Mouse (Mus musculus) hindbrain, embryonic 10.5 days (tissue): ENCODE measurements around the gene Cldn18. TPM values are rescaled to one million over a fixed set of nuclear protein-coding genes. Genes with fewer than 3 reads are reported as not detected.
A peak's percentile ranks its signal among the peaks of the same experiment; 100 is the strongest.

Source experiments
- DNase-seq: peaks from one replicate; pipeline ENCODE4 v3.0.0-alpha.2; 2017; ENCODE audit warnings: low spot score
- H3K27ac ChIP-seq: fragments of 300-500 bp; sonication (generic); 2 replicates; pipeline ENCODE4 v1.5.1; 2016; ENCODE audit warnings: mild to moderate bottlenecking, moderate library complexity
- H3K27me3 ChIP-seq: fragments of 300-500 bp; sonication (generic); 2 replicates; pipeline ENCODE4 v1.6.1; 2016; ENCODE audit warnings: mild to moderate bottlenecking; ENCODE audit not compliant: poor library complexity, insufficient read depth, severe bottlenecking
- H3K36me3 ChIP-seq: fragments of 300-500 bp; sonication (generic); 2 replicates; pipeline ENCODE4 v1.6.1; 2016; ENCODE audit warnings: mild to moderate bottlenecking, moderate library complexity
- H3K4me1 ChIP-seq: fragments of 300-500 bp; sonication (generic); replicated peaks from 2 replicates; pipeline ENCODE4 v1.6.1; 2016; ENCODE audit warnings: mild to moderate bottlenecking
- H3K4me3 ChIP-seq: fragments of 300-500 bp; sonication (generic); 2 replicates; pipeline ENCODE4 v1.5.1; 2016; ENCODE audit warnings: mild to moderate bottlenecking, moderate library complexity
- H3K9me3 ChIP-seq: fragments of 300-500 bp; sonication (generic); 2 replicates; pipeline ENCODE4 v1.6.1; 2016; ENCODE audit warnings: mild to moderate bottlenecking, moderate library complexity
- WGBS: fragments of 180-500 bp; shearing (Covaris S2); methylation state at CpG from one replicate; pipeline ENCODE4 v1.1.7; 2016; 5-methylcytosine and 5-hydroxymethylcytosine counted together
- polyA plus RNA-seq: library from polyadenylated mRNA; unstranded; fragments of >200 nt; fragmentation: Nextera tagmentation; extraction: Ambion mirVana; gene quantifications from 2 replicates; pipeline ENCODE4 v1.2.1, GENCODE M21; 2016

Gene Cldn18
- polyA plus RNA-seq, 1 experiment from 2014 or later: not detected

GRCm38 (mm10) chr9:99667596-99667995 lies 49.5 kb downstream of the Cldn18 start:
- peaks cover 89% of the 10 kb centered on the region for H3K36me3 ChIP-seq
- no peak overlapping the region for H3K4me3 ChIP-seq
- H3K9me3 ChIP-seq: peaks cover 5% of the 10 kb centered on the region; the same call in 1 of the 2 replicates
- no peaks in the 10 kb centered on the region for H3K4me1 ChIP-seq
- H3K27ac ChIP-seq: no peak overlapping the region
- H3K27me3 ChIP-seq: no peaks in the 10 kb centered on the region
- DNase-seq: no peak
- WGBS: 81% methylated on average over 8 of the region's 8 CpGs

GRCm38 (mm10) chr9:99662887-99663286 lies 54.2 kb downstream of the Cldn18 start:
- H3K4me3 ChIP-seq: no peak overlapping the region
- no peaks in the 10 kb centered on the region for H3K27me3 ChIP-seq
- H3K27ac ChIP-seq: no peak overlapping the region
- no peaks in the 10 kb centered on the region for H3K9me3 ChIP-seq
- no peaks in the 10 kb centered on the region for H3K4me1 ChIP-seq
- H3K36me3 ChIP-seq: peaks cover 86% of the 10 kb centered on the region
- DNase-seq: no peak
- 93% methylated on average over 10 of the region's 10 CpGs for WGBS

GRCm38 (mm10) chr9:99662406-99662805 lies 54.7 kb downstream of the Cldn18 start:
- no peaks in the 10 kb centered on the region for H3K27me3 ChIP-seq
- H3K36me3 ChIP-seq: peaks cover 83% of the 10 kb centered on the region
- no peak overlapping the region for H3K4me3 ChIP-seq
- DNase-seq: peak; percentile 77
- no peak overlapping the region for H3K27ac ChIP-seq
- WGBS: 36% methylated on average over 7 of the region's 7 CpGs
- H3K9me3 ChIP-seq: no peaks in the 10 kb centered on the region
- no peaks in the 10 kb centered on the region for H3K4me1 ChIP-seq

- Histone ChIP-seq H3K4me1 (no peaks in the 10 kb centered on the region), H3K9me3 (no peaks in the 10 kb centered on the region), H3K4me3 (no peak overlapping the region), H3K27me3 (no peaks in the 10 kb centered on the region), H3K36me3 (peaks cover 83% of the 10 kb centered on the region), H3K27ac (no peak overlapping the region)
- DNase-seq: no peak
- whole genome bisulfite sequencing: 79% methylated on average over 16 of the region's 16 CpGs
These were observed 55.4 kb downstream of the Cldn18 start for GRCm38 (mm10) chr9:99661606-99662166.

GRCm38 (mm10) chr9:99660756-99661155 lies 56.3 kb downstream of the Cldn18 start:
- Histone ChIP-seq H3K4me3 (no peak overlapping the region), H3K4me1 (no peaks in the 10 kb centered on the region), H3K9me3 (no peaks in the 10 kb centered on the region), H3K36me3 (peaks cover 83% of the 10 kb centered on the region), H3K27me3 (no peaks in the 10 kb centered on the region), H3K27ac (no peak overlapping the region)
- 79% methylated on average over 10 of the region's 10 CpGs for WGBS
- no peak for DNase-seq

- Histone ChIP-seq H3K27me3 (no peaks in the 10 kb centered on the region), H3K4me3 (no peak overlapping the region), H3K27ac (no peak overlapping the region), H3K9me3 (no peaks in the 10 kb centered on the region), H3K4me1 (no peaks in the 10 kb centered on the region), H3K36me3 (peaks cover 95% of the 10 kb centered on the region)
- DNase-seq: no peak
- 96% methylated on average over 6 of the region's 6 CpGs for WGBS
These were observed 71.0 kb downstream of the Cldn18 start for GRCm38 (mm10) chr9:99646102-99646501.

GRCm38 (mm10) chr9:99645416-99645815 lies 71.7 kb downstream of the Cldn18 start:
- Histone ChIP-seq H3K27ac (no peak overlapping the region), H3K27me3 (no peaks in the 10 kb centered on the region), H3K36me3 (peaks cover 93% of the 10 kb centered on the region), H3K4me1 (no peaks in the 10 kb centered on the region), H3K4me3 (no peak overlapping the region), H3K9me3 (no peaks in the 10 kb centered on the region)
- 87% methylated on average over 6 of the region's 6 CpGs for WGBS
- DNase-seq: no peak

GRCm38 (mm10) chr9:99639957-99640356 lies 77.1 kb downstream of the Cldn18 start:
- H3K4me1 ChIP-seq: no peaks in the 10 kb centered on the region
- 90% methylated on average over 5 of the region's 5 CpGs for WGBS
- no peak for DNase-seq
- no peaks in the 10 kb centered on the region for H3K9me3 ChIP-seq
- peaks cover 89% of the 10 kb centered on the region for H3K36me3 ChIP-seq
- H3K27ac ChIP-seq: no peak overlapping the region
- H3K4me3 ChIP-seq: no peak overlapping the region
- H3K27me3 ChIP-seq: no peaks in the 10 kb centered on the region

Other genes starting within 250 kb of the Cldn18 start
- 29.1 and 29.6 TPM in 2 replicates for gene Armc8, start 148.4 kb downstream of the Cldn18 start, polyA plus RNA-seq
- gene Dbr1, start 141.5 kb downstream of the Cldn18 start, polyA plus RNA-seq: 33.0 and 41.7 TPM in 2 replicates
- gene A4gnt, start 104.8 kb downstream of the Cldn18 start, polyA plus RNA-seq: not detected in 2 replicates
- 26.8 and 26.9 TPM in 2 replicates for gene Dzip1l, start 87.8 kb downstream of the Cldn18 start, polyA plus RNA-seq
- gene Sox14, start 158.9 kb upstream of the Cldn18 start, polyA plus RNA-seq: 1.4 and 3.3 TPM in 2 replicates